Comparison of ENCODE assay signal across 30 mouse cellular contexts in the genomic region with DNA sequence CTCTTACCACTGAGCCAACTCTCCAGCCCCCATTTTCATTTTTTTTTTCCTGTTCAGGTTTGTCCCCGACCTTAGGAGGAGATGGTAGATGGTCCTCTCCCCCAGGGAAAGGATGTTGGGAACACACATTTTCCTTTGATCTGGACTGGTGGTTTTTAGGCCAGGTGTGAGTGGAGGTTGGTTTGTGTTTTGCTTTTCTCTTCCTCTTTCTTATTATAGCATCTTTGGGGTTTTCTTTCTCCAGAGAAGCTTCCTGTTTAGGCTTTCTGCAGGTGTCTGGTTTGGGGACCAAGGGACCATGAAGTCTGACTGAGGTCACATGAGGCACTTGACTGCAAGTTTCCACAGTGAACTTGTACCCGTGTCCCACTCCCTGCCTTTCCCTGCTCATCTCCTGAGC. TPM values are rescaled to one million over a fixed set of nuclear protein-coding genes. Genes with fewer than 3 reads are reported as not detected.
A peak's percentile ranks its signal among the peaks of the same experiment; 100 is the strongest.
DNase-seq lines count a peak whose midpoint lies in the region; ATAC-seq and TF ChIP-seq lines count a peak whose summit lies in the region.
"Had no signal": no experiment of that assay in that cellular context is flagged by ENCODE, and none has a peak within 500 bp of the region (broad histone marks: within the 10 kb centered on the region; RNA-seq: fewer than 3 reads in every experiment).

No protein-coding gene starts in this region.

- 8% methylated on average over 2 of the region's 2 CpGs for WGBS in bone marrow, adult 2 months
- 77% methylated on average over 2 of the region's 2 CpGs for WGBS in forebrain, embryonic 12.5 days

- H3K27ac ChIP-seq in bone marrow, adult 2 months (ENCODE audit: control insufficient read depth, insufficient read depth, low read depth, low read length, poor library complexity), result peak overlapping the region; percentile 96
- H3K27ac ChIP-seq in forebrain, embryonic 12.5 days, result no peak overlapping the region
- H3K27ac ChIP-seq: hindbrain, embryonic 10.5 days; intestine, embryonic 15.5 days; layer of hippocampus, adult 2 months; limb, embryonic 12.5 days; liver, embryonic 12.5 days; macrophage had no signal

- H3K4me1 ChIP-seq in bone marrow, adult 2 months (ENCODE audit: control insufficient read depth, insufficient read depth, low read length), result peaks cover 5% of the 10 kb centered on the region; the same call in 1 of the 2 replicates
- peaks cover 3% of the 10 kb centered on the region; the same call in 1 of the 2 replicates for H3K4me1 ChIP-seq in forebrain, embryonic 12.5 days
- H3K4me1 ChIP-seq: heart, embryonic 12.5 days; intestine, embryonic 15.5 days; limb, embryonic 12.5 days; liver, embryonic 12.5 days had no signal

- no peaks in the 10 kb centered on the region for H3K9me3 ChIP-seq in forebrain, embryonic 12.5 days
- H3K9me3 ChIP-seq: G1E; heart, embryonic 12.5 days; intestine, embryonic 15.5 days; liver, embryonic 12.5 days had no signal

- no peak for TF ChIP-seq CTCF in bone marrow, adult 2 months (IDR thresholded peaks at IDR 0.05; ENCODE audit: control insufficient read depth, insufficient read depth, low read length)

- no peak overlapping the region for H3K9ac ChIP-seq in forebrain, embryonic 12.5 days
- H3K9ac ChIP-seq: heart, embryonic 12.5 days; intestine, embryonic 15.5 days; limb, embryonic 12.5 days; liver, embryonic 12.5 days had no signal

- no peak for ATAC-seq in forebrain, embryonic 12.5 days (ENCODE audit: low FRiP score)
- ATAC-seq: forebrain, embryonic 14.5 days; hindbrain, embryonic 16.5 days; intestine, embryonic 15.5 days; liver, embryonic 12.5 days; Patski had no signal

- TF ChIP-seq POLR2A in bone marrow, adult 2 months (IDR thresholded peaks at IDR 0.05; ENCODE audit: borderline replicate concordance, control insufficient read depth, low read depth, low read length), result no peak

- DNase-seq in lung, postnatal 25 days (ENCODE audit: low spot score), result peak; percentile 31
- no peak for DNase-seq in lung, postnatal 14 days
- peak; percentile 93 for DNase-seq in splenic B cell, adult 2 months (ENCODE audit: low read depth, low spot score)
- DNase-seq in thymus, postnatal 25 days, result peak; percentile 56
- DNase-seq in gastrocnemius, adult 8-10 months (ENCODE audit: low spot score in 2 of 2), result no peak
- DNase-seq in cerebellum, postnatal 10 days, result no peak
- DNase-seq: adrenal gland, postnatal 36 days; cerebellum, adult 18-20 months; cerebellum, postnatal 36 days; gastrocnemius, postnatal 10 days; heart, adult 11 months; heart, postnatal 10 days; kidney, adult 9 months; kidney, postnatal 25 days; layer of hippocampus, postnatal 36 days; lung, adult 2 months had no signal

- no peak overlapping the region for H3K4me2 ChIP-seq in forebrain, embryonic 12.5 days
- H3K4me2 ChIP-seq: heart, embryonic 12.5 days; intestine, embryonic 15.5 days; limb, embryonic 12.5 days; liver, embryonic 12.5 days; midbrain, embryonic 11.5 days had no signal

- H3K4me3 ChIP-seq in bone marrow, adult 2 months (replicated peaks; ENCODE audit: control insufficient read depth, low read depth, low read length), result no peak overlapping the region
- no peak overlapping the region for H3K4me3 ChIP-seq in forebrain, embryonic 12.5 days (replicated peaks)
- H3K4me3 ChIP-seq: heart, embryonic 12.5 days; hindbrain, embryonic 10.5 days; intestine, embryonic 15.5 days; layer of hippocampus, adult 2 months; limb, embryonic 12.5 days; liver, embryonic 12.5 days had no signal

- H3K36me3 ChIP-seq in splenic B cell, adult 2 months (ENCODE audit: control insufficient read depth, insufficient read depth, low read length, poor library complexity, severe bottlenecking), result no peaks in the 10 kb centered on the region
- H3K36me3 ChIP-seq in forebrain, embryonic 12.5 days (replicated peaks), result no peaks in the 10 kb centered on the region
- H3K36me3 ChIP-seq: G1E; heart, embryonic 12.5 days; hindbrain, embryonic 10.5 days; intestine, embryonic 15.5 days; limb, embryonic 12.5 days; liver, embryonic 12.5 days had no signal

- H3K27me3 ChIP-seq in splenic B cell, adult 2 months (ENCODE audit: control insufficient read depth, insufficient read depth, low read length, poor library complexity, severe bottlenecking), result no peaks in the 10 kb centered on the region
- no peaks in the 10 kb centered on the region for H3K27me3 ChIP-seq in forebrain, embryonic 12.5 days
- H3K27me3 ChIP-seq: intestine, embryonic 15.5 days; limb, embryonic 12.5 days; Patski had no signal

RNA-seq across cellular contexts. Expression of gene Chst3, which starts 50.8 kb away (rescaled TPM):
- 11.9 and 16.5 TPM in 2 replicates for polyA plus RNA-seq in bone marrow, adult 2 months (2011; ENCODE audit: insufficient read depth, insufficient read length, low replicate concordance, missing spikeins)
- polyA plus RNA-seq in forebrain, embryonic 12.5 days (2016; fragmentation: Nextera tagmentation; extraction: Ambion mirVana), result 3.7 and 4.0 TPM in 2 replicates
- under 1 TPM; 0.22 to 0.45 (median 0.32) TPM for total RNA-seq in gastrocnemius, adult 8-10 months (2022)
- polyA plus RNA-seq: G1E had no signal

Comparison
In these comparisons a context has a peak if more than half of its experiments do, and no peak if none do; other contexts are left out.
1. DNase-seq: peak in lung, postnatal 25 days (single experiment), splenic B cell, adult 2 months (single experiment) and thymus, postnatal 25 days (single experiment); none in lung, postnatal 14 days (single experiment), gastrocnemius, adult 8-10 months (0 of 2) and cerebellum, postnatal 10 days (0 of 2).